Mouse (Mus musculus) CD4-positive, CD25-positive, alpha-beta regulatory T cell, adult 2 months (primary cell): ENCODE measurements around the gene Gm4847.

Source experiments
- DNase-seq: peaks from one replicate; pipeline ENCODE4 v3.0.0-alpha.2; 2012; ENCODE audit warnings: low read depth, low spot score

The Gm4847 gene

GRCm38 (mm10) chr1:166647593-166647992 is at the start of gene Gm4847:
Gene Gm4847, minus strand, starts transcription at chr1:166647693.
- DNase-seq: no peak

GRCm38 (mm10) chr1:166681745-166682144 is 34.3 kb upstream of the Gm4847 start, which contains the start of gene Fmo9:
Gene Fmo9, minus strand, starts transcription at chr1:166681845.
- DNase-seq: no peak

GRCm38 (mm10) chr1:166669264-166669663 is 21.8 kb upstream of the Gm4847 start:
- DNase-seq: no peak

GRCm38 (mm10) chr1:166660800-166661199 is 13.3 kb upstream of the Gm4847 start:
- no peak for DNase-seq
